Mouse (Mus musculus) urinary bladder, postnatal 36 days (tissue): ENCODE results near the gene Tpi1.

Experiments used
- DNase-seq, 2 experiments: peaks; one replicate each; pipeline ENCODE4 v3.0.0; 2022; ENCODE audit warnings: low spot score in 2 of 2, mixed read lengths in 1 of 2

Gene Tpi1

DNA sequence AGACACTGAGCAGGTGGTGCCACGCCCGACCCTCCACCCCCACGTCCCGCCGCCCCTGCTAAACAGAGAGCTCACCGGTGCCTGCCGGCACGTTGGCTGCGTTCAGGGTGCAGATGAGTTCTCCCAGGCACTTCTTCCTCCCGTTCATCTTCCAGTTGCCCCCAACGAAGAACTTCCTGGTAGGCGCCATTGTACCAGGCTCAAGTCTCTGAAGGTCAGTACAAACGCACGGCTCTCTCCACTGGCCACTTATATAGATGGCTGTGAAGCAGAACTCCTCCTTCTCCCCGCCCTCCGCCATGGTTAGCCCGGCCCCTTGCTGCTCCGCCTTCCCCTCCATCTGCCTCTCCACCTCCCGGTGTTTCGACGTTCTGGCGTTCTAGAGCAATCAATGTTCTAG, at the start of gene Tpi1:
Tpi1 (minus strand) TSS at position 364 of the 400 bp plus-strand sequence.
- DNase-seq = peak; percentile 91 to 93

GRCm38 (mm10) chr6:124863125-124863657, 49.1 kb upstream of the Tpi1 start:
- DNase-seq = no peak

- DNase-seq = no peak
These were observed 48.5 kb upstream of the Tpi1 start for GRCm38 (mm10) chr6:124862406-124863124.

- no peak for DNase-seq
These were observed 47.7 kb upstream of the Tpi1 start for GRCm38 (mm10) chr6:124861802-124862201.

DNA sequence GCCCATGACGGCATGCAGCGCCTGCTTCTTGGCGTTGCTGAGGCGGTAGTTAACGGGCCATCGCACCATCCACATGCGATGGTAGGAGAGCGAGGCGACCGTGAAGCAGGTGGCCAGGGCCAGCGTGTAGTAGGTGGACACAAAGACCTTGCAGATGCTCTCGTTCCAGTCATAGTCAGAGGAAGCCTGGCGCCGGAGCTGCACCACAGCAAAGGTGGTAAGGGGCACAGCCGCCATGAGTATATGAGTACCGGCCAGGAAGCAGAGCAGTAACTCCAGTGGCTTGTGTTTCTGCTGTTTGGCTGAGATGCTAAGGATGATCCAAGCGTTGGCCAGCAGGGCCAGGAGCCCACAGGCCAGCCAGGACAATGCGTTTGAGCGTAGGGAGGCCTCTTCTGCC, 47.2 kb upstream of the Tpi1 start:
- no peak for DNase-seq

DNA sequence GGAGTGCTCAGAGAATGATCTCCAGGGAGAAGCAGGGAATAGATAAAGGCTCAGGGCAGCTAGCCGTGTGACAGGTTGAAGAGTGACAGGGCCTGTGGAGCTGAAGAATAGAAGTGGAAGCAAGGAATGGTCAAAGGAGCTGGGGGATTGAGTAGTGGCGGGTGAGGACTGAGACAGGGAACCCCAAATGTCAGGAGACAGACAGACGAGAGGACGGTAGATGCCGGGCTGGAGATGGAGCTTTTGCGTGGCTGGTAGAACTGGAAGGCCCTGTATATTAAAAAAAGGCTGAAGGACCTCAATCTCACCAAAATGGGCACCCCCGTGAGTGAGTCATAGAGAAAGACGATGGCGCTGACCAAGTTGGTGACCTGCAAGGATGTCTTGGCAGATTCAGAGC, 46.4 kb upstream of the Tpi1 start:
- DNase-seq = no peak

- peak; percentile 83 to 85 for DNase-seq
These were observed 45.6 kb upstream of the Tpi1 start for GRCm38 (mm10) chr6:124859725-124860124.

DNA sequence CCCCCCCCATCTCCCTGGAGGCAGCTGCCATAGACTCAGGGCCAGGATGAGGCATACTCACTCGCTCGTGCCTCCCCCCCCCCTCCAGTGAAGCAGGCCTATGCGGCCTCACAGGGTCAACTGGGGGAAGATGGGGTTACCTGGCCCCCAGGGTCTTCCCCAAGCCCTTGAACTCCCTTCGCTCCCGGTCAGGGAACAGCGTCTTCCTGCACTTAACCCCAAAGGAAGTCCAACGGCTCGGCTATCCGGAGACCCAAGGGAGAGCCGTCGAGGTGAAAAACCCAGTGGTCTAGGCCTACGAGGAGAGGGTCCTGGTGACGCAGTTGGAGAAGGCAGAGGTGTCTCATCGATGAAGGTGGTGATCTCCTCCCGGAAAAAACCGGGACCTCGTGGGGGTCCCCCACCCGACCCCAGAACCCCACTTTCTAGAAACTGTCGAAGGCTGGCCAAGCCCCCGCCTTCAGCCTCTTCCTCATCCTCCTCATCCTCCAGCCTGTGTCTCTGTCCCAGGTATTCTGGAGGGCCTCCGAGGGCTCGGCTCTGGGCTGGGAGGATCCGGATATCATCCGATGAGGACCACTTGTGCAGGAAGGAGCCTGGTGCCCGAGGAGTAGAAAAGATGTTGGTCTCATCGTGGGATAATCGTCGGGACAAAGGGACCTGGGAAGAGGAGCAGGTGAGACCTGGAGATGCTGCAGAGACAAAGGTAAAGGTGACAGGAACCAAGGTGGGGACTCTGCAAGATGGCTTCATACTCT, 44.6 kb upstream of the Tpi1 start:
- DNase-seq = no peak

DNA sequence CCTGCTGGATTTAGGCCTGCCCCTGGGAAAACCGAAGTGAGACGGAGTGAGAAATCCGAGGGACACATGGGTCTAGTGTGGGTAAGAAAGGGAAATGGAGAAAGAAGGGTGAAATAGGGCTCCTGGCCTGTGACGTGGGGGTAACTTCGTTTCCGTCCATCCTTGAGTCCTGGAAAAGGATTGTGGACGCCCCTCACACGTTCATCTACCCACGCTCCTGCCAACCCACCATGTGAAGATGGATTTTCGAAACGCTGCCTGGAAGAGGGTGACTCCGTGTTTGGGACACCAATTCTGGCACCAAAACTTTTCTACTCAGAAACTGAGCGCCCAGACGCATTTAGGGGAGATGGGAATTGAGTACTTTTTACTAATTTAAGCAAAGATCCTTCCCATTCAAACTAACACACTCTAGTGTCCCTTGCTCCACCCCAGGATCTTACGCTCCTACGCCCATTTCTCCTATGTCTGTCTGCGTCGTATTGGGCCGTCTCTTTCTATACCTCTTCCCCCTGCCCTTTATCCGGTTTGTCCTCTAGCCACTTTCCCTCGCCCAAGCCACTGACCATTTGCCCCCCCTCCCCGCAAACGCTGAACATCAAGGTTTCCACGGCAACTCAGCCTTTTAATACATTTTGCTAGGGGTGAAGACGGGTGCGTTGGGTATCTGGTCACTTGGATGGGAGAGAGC, 43.9 kb upstream of the Tpi1 start:
- no peak for DNase-seq

DNA sequence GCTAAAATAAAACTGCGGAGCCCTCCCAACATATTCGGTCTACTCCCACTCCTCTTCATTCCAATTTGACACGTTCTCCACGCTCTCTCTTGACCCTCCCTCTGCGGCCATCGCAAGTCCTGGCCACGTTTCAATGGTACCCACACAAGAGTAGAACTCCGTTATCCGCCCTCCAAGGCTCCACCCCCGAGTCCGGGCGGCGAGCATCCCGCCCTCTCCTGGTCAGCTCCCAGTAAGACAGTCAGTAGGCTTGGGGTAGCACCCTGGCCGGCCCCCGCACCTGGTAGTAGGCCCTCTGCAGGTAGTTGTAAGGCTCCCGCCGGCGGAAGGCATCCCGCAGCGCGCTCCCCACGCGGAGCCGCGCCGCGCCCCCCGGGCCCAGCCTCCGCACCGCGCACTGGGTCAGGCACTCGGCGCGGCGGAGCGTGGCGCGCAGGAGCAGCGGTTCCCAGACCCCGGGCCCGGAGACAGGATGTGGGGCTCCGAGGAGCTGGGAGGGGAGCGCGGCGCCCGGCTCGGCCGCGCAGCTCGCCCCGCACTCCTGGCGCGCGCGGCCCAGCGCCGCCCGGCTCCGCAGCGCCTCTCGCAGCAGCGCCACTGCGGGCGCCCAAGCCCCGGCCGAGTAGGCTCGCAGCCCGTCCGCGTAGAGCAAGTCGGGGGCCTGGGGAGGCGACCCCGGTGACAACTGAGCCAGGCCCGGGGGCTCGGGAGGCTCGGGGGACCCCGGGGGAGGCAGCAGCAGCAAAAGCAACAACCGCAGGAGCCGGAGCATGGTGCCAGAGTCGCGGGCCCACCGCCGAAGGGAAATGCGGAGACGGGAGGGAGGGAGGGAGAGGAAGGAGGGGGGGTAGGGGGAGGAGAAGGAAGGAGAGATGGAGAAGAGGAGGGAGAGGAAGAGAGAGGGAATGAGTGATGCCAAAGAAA, 43.1 kb upstream of the Tpi1 start, which contains the start of gene P3h3:
P3h3 (minus strand) TSS at position 837 of the 924 bp plus-strand sequence.
- peak; percentile 74 to 83 for DNase-seq

DNA sequence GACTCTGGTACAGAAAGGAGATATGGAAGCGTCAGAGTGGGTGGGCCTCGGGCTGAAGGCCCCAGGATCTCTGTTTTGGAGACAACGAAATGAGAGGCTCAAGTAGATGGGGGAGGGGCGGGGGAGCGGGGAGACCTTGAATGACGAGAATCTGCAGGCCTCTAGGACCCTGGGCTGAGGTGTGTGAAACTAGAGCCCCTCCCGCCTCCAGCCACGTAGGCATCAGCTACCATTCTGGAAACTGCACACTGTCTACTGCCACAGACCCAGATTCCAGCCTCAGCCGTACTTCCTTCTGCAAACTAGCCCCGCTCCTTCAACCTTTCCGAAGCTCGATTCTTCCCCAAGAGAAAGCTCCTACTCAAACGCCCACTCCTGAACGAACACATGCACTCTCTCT, 42.2 kb upstream of the Tpi1 start:
- no peak for DNase-seq

- no peak for DNase-seq
These were observed 40.6 kb upstream of the Tpi1 start for GRCm38 (mm10) chr6:124854647-124855046.

DNA sequence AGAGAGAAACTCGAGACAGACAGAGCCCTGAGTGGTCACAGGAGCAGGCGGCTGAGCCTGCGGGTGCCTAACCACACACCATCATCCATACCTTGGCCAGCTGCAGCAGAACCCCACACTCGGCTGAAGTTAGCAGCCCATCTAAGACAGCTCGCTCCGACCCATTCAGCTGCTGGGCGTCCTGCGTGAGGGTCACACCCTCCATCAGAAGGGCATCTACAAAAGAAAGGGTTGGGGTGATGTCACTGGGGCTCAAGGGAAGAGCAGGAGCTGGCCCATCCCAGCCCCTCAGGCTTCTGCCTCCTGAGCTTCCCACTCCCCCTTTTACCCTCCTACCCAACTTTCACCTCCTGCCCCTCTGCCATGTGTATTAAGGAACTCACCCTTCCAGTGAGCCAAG, 36.4 kb upstream of the Tpi1 start:
- no peak for DNase-seq

DNA sequence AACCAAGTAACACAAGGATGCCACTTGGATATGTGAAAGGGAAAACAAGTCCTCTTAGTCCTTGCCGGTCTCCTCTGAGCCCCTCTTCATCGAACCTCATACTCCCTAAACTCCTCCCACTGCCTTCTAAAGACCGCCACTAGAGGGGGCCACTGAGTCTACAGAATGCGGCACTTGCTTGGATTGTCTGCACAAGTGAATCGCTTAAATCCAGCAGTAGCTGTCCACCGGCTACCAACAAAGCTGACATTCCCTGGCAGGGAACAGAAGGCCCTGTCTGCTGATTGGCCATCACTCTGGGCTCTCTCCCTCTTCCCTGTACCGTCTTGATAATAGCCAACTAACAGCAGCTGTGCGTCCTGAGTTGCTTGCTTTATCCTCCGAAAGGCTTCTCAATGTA, 33.2 kb upstream of the Tpi1 start:
- peak; percentile 85 to 86 for DNase-seq

- no peak for DNase-seq
These were observed 26.4 kb upstream of the Tpi1 start, which contains the start of gene Gnb3 for GRCm38 (mm10) chr6:124840241-124841167. Gnb3 (minus strand) TSS chr6:124840275.

DNA sequence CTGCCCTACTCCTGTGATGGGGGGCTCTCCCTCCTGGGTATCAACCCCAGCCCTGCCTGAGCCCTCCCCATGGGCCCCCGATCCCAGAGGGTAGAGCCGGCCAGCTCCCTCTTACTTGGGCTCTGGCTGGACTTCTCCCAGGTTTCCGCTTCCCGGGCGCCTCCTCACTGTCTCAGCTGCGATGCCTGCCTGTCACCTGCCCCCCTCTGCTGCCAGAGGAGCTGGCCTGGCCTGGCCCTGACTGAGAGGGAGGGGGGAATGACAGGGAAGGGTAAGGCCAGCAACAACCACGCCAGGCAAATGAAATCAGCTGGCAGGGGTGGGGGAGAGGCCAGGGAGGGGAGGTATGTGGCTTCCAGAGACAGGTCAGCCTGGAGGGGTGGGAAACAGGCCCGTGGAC, 25.7 kb upstream of the Tpi1 start:
- no peak for DNase-seq

DNA sequence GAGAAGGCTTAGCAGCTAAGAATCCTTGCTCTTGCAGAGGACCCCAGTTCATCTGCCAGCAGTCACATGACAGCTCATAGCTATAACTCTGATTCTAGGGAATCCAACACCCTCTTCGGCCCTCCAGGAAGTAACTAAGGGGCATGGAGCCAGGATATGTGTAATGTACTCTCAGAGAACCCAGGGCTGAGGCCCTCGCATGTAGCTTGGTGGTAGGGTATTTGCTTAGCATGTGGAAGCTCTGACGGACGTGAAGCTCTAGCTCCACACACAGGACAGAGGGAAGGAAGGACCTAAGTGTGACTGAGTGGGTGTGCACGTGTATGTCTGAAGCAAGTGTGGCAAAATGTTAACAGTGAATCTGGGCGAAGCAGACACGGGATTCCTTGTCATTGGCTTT, 22.3 kb upstream of the Tpi1 start:
- DNase-seq = no peak

- no peak for DNase-seq
These were observed 21.4 kb upstream of the Tpi1 start for GRCm38 (mm10) chr6:124835531-124835930.

- DNase-seq = peak; percentile 39 to 49
These were observed 20.5 kb upstream of the Tpi1 start for GRCm38 (mm10) chr6:124834512-124835081.

DNA sequence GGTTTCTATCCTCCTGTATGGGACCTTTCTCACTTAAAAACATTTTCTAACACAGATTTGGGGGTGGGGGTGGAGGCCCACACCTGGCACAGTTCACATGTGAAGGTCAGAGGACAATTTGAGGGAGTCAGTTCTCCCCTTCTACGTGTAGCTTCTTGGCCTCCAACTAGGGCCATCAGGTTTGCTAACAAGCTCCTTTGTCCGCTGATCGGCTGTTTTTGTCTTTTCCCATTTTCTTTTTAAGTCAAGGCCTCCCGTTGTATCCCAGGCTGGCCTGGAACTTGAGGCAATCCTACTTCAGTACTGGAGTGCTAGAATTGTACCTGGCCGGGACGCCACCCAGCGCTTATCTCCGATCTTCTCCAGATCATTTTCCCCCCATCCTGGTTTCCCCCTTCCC, 17.6 kb upstream of the Tpi1 start:
- no peak for DNase-seq
